Mouse (Mus musculus) E14TG2a.4 (cell line): ENCODE results near the gene Shisal1.

Experiments
- CTCF ChIP-seq: conservative IDR thresholded peaks from 2 replicates; pipeline ENCODE4 v1.5.1; 2014; ENCODE audit warnings: low read length
- POU5F1 ChIP-seq: IDR thresholded peaks from 2 replicates; pipeline ENCODE4 v1.6.1; 2014; ENCODE audit warnings: low read length, borderline replicate concordance

GRCm38 (mm10) chr15:84458983-84459382, 12.1 kb upstream of the Shisal1 start:
- TF ChIP-seq CTCF (no peak), POU5F1 (no peak)
